Mouse (Mus musculus): ENCODE data around the gene Sgsm1.

Sgsm1 gene

DNA sequence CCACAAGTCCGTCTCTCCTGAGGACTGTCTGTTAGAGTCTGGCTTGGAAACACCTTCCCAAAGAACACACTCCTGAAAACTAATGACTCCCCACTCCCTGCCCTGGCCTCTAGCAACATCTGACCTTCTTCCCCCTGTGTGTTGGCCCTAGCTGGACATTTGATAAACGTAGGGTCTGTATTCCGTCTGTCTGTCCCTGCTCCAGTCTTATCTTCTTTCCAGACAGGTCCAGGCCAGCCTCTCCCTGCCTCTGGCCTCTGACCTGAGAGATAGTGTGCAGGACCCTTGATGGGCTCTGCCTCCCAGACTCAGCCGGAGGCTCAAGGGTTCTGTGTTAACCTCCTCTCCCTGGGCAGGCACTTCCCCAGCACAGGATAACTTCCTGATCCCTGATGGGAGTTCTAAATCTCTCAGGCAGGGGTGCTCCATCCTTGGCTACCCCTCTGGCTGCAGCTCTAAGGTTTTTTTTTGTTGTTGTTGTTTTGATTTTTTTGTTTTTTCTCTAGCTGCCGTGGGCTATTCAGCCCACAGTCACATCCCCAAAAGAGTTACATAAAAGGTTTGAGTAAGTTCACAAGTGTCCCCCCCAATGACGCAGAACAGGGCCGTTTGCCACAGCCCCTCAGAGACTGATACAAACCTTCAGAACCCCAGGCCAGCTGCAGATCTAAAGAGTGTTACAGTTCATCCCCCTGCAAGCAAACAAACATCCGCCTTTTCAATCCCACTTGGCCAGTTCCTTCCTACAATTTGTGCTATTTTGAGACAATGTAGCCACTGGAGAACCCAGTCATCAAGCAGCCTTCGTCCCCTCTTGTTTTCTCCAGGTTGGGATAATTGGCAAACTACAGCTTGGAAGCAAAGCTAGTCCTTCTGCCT lies 113.4 kb downstream of the Sgsm1 start:
- in situ Hi-C loops (cut with MboI, MseI): loop anchor here (25.0 kb wide), 1 partner anchor 335 kb away; no protein-coding TSS in a partner anchor

DNA sequence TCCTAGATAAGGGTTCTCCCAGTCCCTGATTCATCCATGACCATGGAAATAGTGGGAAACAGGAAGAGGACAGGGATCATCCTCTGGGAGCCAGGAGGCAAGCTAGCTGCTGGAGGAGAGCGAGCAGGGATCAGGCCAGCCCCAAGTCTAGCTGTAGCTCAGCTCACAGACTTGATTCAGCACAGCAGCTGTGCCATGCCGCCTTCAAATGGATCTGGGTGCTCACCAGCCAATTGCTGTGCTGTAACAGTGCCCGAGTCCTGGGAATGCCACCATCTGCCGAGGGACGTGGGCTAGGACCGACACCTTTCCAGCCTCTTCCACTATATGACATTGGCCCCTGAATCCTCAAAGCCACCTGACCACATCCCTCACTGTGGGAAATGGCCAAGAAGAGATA lies 114.7 kb downstream of the Sgsm1 start:
- in situ Hi-C loops (cut with MboI, MseI): loop anchor here (25.0 kb wide), 1 partner anchor 334 kb away; no protein-coding TSS in a partner anchor

DNA sequence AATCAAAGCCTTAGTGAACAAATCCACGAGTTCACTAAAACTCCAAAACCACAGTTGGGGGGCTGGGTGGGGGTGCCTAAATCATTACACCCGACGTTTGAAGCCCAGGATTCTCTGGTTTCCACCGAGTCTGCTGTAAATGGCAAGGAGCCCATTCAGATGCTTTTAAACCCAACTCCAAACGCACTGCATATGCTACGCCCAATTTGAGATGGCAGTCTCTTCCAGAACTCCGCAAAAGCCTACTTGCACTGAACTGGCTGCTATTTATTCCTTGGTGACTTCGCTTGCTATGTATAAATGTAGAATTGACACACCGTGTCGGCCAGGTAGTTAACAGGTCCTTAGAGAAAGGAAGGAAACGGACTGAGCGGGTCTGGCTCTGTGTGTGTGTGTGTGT lies 115.1 kb downstream of the Sgsm1 start:
- in situ Hi-C loops (cut with MboI, MseI): loop anchor here (25.0 kb wide), 1 partner anchor 333 kb away; no protein-coding TSS in a partner anchor

DNA sequence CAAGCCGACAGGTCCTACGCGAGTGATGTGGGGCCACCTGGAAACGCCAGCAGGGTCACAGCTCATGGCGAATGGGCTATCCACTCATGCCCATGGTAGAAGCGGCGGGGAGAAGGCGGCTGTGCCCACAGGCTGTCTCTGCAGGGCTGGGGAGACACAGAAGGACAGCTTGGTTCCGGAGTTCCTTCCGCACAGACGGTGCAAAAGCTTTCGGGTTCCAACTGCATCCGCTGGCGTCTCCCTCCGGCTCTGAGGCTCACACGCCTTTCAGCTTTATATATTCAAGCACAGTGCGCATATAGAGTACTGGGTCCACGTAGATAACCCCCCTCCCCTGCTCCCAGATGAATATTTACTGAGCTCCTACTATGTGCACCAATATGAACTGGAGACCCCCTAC lies 116.8 kb downstream of the Sgsm1 start:
- in situ Hi-C loops (cut with MboI, MseI): loop anchor here (25.0 kb wide), 1 partner anchor 331 kb away; no protein-coding TSS in a partner anchor

Data from T-helper 2 cell (primary cell).